Mouse (Mus musculus) liver, embryonic 15.5 days (tissue): ENCODE measurements around the gene Eif4ebp2. TPM values are rescaled to one million over a fixed set of nuclear protein-coding genes. Genes with fewer than 3 reads are reported as not detected.
"Not testable (repeated sequence)": the region's sequence is repeated elsewhere in the genome, so short reads cannot be mapped to it uniquely, and the experiment has no call there.

Experiments
- ATAC-seq: fragments of 200-750 bp; cut with Nextera tagmentation; 2 replicates; pipeline ENCODE4 v1.8.0; 2017; ENCODE audit warnings: moderate number of reproducible peaks, mild to moderate bottlenecking, moderate library complexity; ENCODE audit not compliant: insufficient read depth
- H3K27ac ChIP-seq: fragments of 300-500 bp; sonication (generic); replicated peaks from 2 replicates; pipeline ENCODE4 v1.5.1; 2015; ENCODE audit warnings: mild to moderate bottlenecking, inconsistent platforms
- H3K27me3 ChIP-seq: fragments of 300-500 bp; sonication (generic); 2 replicates; pipeline ENCODE4 v1.6.1; 2015; ENCODE audit warnings: mild to moderate bottlenecking, inconsistent platforms
- H3K36me3 ChIP-seq: fragments of 300-500 bp; sonication (generic); replicated peaks from 2 replicates; pipeline ENCODE4 v1.6.1; 2015; ENCODE audit warnings: moderate library complexity, mild to moderate bottlenecking, inconsistent platforms
- H3K4me1 ChIP-seq: fragments of 300-500 bp; sonication (generic); replicated peaks from 2 replicates; pipeline ENCODE4 v1.6.1; 2015; ENCODE audit warnings: inconsistent platforms
- H3K4me2 ChIP-seq: fragments of 300-500 bp; sonication (generic); 2 replicates; pipeline ENCODE4 v1.6.1; 2015; ENCODE audit warnings: moderate library complexity, mild to moderate bottlenecking, inconsistent platforms
- H3K4me3 ChIP-seq: fragments of 300-500 bp; sonication (generic); replicated peaks from 2 replicates; pipeline ENCODE4 v1.5.1; 2015; ENCODE audit warnings: mild to moderate bottlenecking, inconsistent platforms
- H3K9ac ChIP-seq: fragments of 300-500 bp; sonication (generic); 2 replicates; pipeline ENCODE4 v1.6.1; 2015; ENCODE audit warnings: moderate library complexity, mild to moderate bottlenecking, inconsistent platforms
- H3K9me3 ChIP-seq: fragments of 300-500 bp; sonication (generic); replicated peaks from 2 replicates; pipeline ENCODE4 v1.6.1; 2016; ENCODE audit warnings: inconsistent platforms
- WGBS: fragments of 180-500 bp; shearing (Covaris S2); methylation state at CpG from one replicate; pipeline ENCODE4 v1.1.7; 2015; ENCODE audit warnings: mixed read lengths; ENCODE audit not compliant: insufficient replicate concordance; 5-methylcytosine and 5-hydroxymethylcytosine counted together
- polyA plus RNA-seq: library from polyadenylated mRNA; unstranded; fragments of >200 nt; fragmentation: Nextera tagmentation; extraction: Ambion mirVana; gene quantifications from 2 replicates; pipeline ENCODE4 v1.2.1, GENCODE M21; 2015

The Eif4ebp2 gene
- polyA plus RNA-seq, 1 experiment from 2014 or later: 44.1 TPM

GRCm38 (mm10) chr10:61457182-61457581, 4.7 kb upstream of the Eif4ebp2 start:
- no peak overlapping the region for H3K27ac ChIP-seq
- H3K4me1 ChIP-seq: peaks cover 4% of the 10 kb centered on the region
- no peaks in the 10 kb centered on the region for H3K36me3 ChIP-seq
- H3K9me3 ChIP-seq: no peaks in the 10 kb centered on the region
- no peak overlapping the region for H3K4me2 ChIP-seq
- H3K9ac ChIP-seq: no peak overlapping the region
- ATAC-seq: no peak
- H3K27me3 ChIP-seq: no peaks in the 10 kb centered on the region
- 60% methylated on average over 3 of the region's 3 CpGs for WGBS
- no peak overlapping the region for H3K4me3 ChIP-seq

- Histone ChIP-seq H3K36me3 (peaks cover 24% of the 10 kb centered on the region), H3K4me2 (peak overlapping the region; percentile 88; the same call in 1 of the 2 replicates), H3K4me1 (peaks cover 37% of the 10 kb centered on the region)
- H3K27ac ChIP-seq, ATAC-seq, H3K9me3 ChIP-seq, H3K4me3 ChIP-seq, H3K9ac ChIP-seq, H3K27me3 ChIP-seq: not testable (repeated sequence)
- 45% methylated on average over 3 of the region's 3 CpGs for WGBS
These were observed 710 bp upstream of the Eif4ebp2 start for GRCm38 (mm10) chr10:61453171-61453570.

- H3K9ac ChIP-seq: peak overlapping the region; percentile 90
- no peaks in the 10 kb centered on the region for H3K9me3 ChIP-seq
- peak overlapping the region; percentile 88 for H3K4me2 ChIP-seq
- peak overlapping the region; percentile 91 for H3K27ac ChIP-seq
- H3K4me3 ChIP-seq: peak overlapping the region; percentile 99
- WGBS: 0% methylated on average over 62 of the region's 62 CpGs
- peaks cover 34% of the 10 kb centered on the region for H3K36me3 ChIP-seq
- ATAC-seq: peak; percentile 53
- H3K27me3 ChIP-seq: no peaks in the 10 kb centered on the region
- H3K4me1 ChIP-seq: peaks cover 48% of the 10 kb centered on the region
These were observed 387 bp downstream of the Eif4ebp2 start for GRCm38 (mm10) chr10:61451931-61452617.

- Histone ChIP-seq H3K9ac (peak overlapping the region; percentile 90), H3K4me3 (peak overlapping the region; percentile 99), H3K9me3 (no peaks in the 10 kb centered on the region), H3K27ac (peak overlapping the region; percentile 91), H3K27me3 (no peaks in the 10 kb centered on the region), H3K36me3 (peaks cover 40% of the 10 kb centered on the region), H3K4me2 (peak overlapping the region; percentile 88), H3K4me1 (peaks cover 54% of the 10 kb centered on the region)
- ATAC-seq: peak; percentile 50
- WGBS: under 1% methylated on average over 8 of the region's 8 CpGs
These were observed 964 bp downstream of the Eif4ebp2 start for GRCm38 (mm10) chr10:61451463-61451930.

- Histone ChIP-seq H3K27ac (peak overlapping the region; percentile 2; the same call in 1 of the 2 replicates), H3K27me3 (no peaks in the 10 kb centered on the region), H3K4me1 (peaks cover 79% of the 10 kb centered on the region), H3K9ac (no peak overlapping the region), H3K36me3 (peaks cover 42% of the 10 kb centered on the region), H3K4me2 (peak overlapping the region; percentile 38; the same call in 1 of the 2 replicates), H3K9me3 (no peaks in the 10 kb centered on the region), H3K4me3 (no peak overlapping the region)
- WGBS: 31% methylated on average over 3 of the region's 3 CpGs
- ATAC-seq: no peak
These were observed 3.6 kb downstream of the Eif4ebp2 start for GRCm38 (mm10) chr10:61448834-61449233.

GRCm38 (mm10) chr10:61447581-61448353, 4.7 kb downstream of the Eif4ebp2 start:
- ATAC-seq: no peak
- Histone ChIP-seq H3K4me1 (peaks cover 84% of the 10 kb centered on the region), H3K27me3 (no peaks in the 10 kb centered on the region), H3K36me3 (peaks cover 42% of the 10 kb centered on the region), H3K27ac (no peak overlapping the region), H3K4me2 (no peak overlapping the region), H3K4me3 (no peak overlapping the region), H3K9ac (no peak overlapping the region), H3K9me3 (no peaks in the 10 kb centered on the region)
- 76% methylated on average over 10 of the region's 10 CpGs for WGBS

GRCm38 (mm10) chr10:61445016-61445415, 7.4 kb downstream of the Eif4ebp2 start:
- peaks cover 74% of the 10 kb centered on the region for H3K4me1 ChIP-seq
- no peak overlapping the region for H3K9ac ChIP-seq
- 77% methylated on average over 3 of the region's 3 CpGs for WGBS
- H3K27ac ChIP-seq: no peak overlapping the region
- H3K27me3 ChIP-seq: no peaks in the 10 kb centered on the region
- peaks cover 49% of the 10 kb centered on the region for H3K36me3 ChIP-seq
- no peak overlapping the region for H3K4me2 ChIP-seq
- no peak overlapping the region for H3K4me3 ChIP-seq
- no peak for ATAC-seq
- H3K9me3 ChIP-seq: no peaks in the 10 kb centered on the region

GRCm38 (mm10) chr10:61443876-61444275, 8.6 kb downstream of the Eif4ebp2 start:
- H3K9me3 ChIP-seq: no peaks in the 10 kb centered on the region
- H3K36me3 ChIP-seq: peaks cover 45% of the 10 kb centered on the region
- 57% methylated on average over 1 of the region's 1 CpGs for WGBS
- no peak overlapping the region for H3K4me3 ChIP-seq
- H3K4me2 ChIP-seq: no peak overlapping the region
- no peaks in the 10 kb centered on the region for H3K27me3 ChIP-seq
- ATAC-seq: no peak
- no peak overlapping the region for H3K27ac ChIP-seq
- H3K4me1 ChIP-seq: peaks cover 63% of the 10 kb centered on the region
- no peak overlapping the region for H3K9ac ChIP-seq

- Histone ChIP-seq H3K27ac (no peak overlapping the region), H3K36me3 (peaks cover 41% of the 10 kb centered on the region), H3K27me3 (no peaks in the 10 kb centered on the region), H3K9ac (no peak overlapping the region), H3K9me3 (no peaks in the 10 kb centered on the region), H3K4me2 (no peak overlapping the region), H3K4me3 (no peak overlapping the region), H3K4me1 (peaks cover 58% of the 10 kb centered on the region)
- no peak for ATAC-seq
- 54% methylated on average over 6 of the region's 6 CpGs for WGBS
These were observed 9.0 kb downstream of the Eif4ebp2 start for GRCm38 (mm10) chr10:61443456-61443855.

- no peak overlapping the region for H3K4me2 ChIP-seq
- H3K9ac ChIP-seq: no peak overlapping the region
- H3K4me3 ChIP-seq: no peak overlapping the region
- no peak for ATAC-seq
- H3K27me3 ChIP-seq: no peaks in the 10 kb centered on the region
- peaks cover 28% of the 10 kb centered on the region for H3K36me3 ChIP-seq
- H3K27ac ChIP-seq: no peak overlapping the region
- 74% methylated on average over 7 of the region's 7 CpGs for WGBS
- no peaks in the 10 kb centered on the region for H3K9me3 ChIP-seq
- peaks cover 29% of the 10 kb centered on the region for H3K4me1 ChIP-seq
These were observed 12.2 kb downstream of the Eif4ebp2 start for GRCm38 (mm10) chr10:61440202-61440800.

GRCm38 (mm10) chr10:61431375-61431774, 21.1 kb downstream of the Eif4ebp2 start:
- 91% methylated on average over 9 of the region's 9 CpGs for WGBS
- Histone ChIP-seq H3K36me3 (peaks cover 62% of the 10 kb centered on the region), H3K4me3 (no peak overlapping the region), H3K9me3 (no peaks in the 10 kb centered on the region), H3K27me3 (no peaks in the 10 kb centered on the region), H3K27ac (no peak overlapping the region), H3K9ac (no peak overlapping the region), H3K4me2 (no peak overlapping the region), H3K4me1 (peaks cover 7% of the 10 kb centered on the region)
- ATAC-seq: no peak
